8 mouse cellular contexts compared by ENCODE assay signal in genomic region chr10:88146187-88146586, GRCm38 (mm10). TPM values are rescaled to one million over a fixed set of nuclear protein-coding genes. Genes with fewer than 3 reads are reported as not detected.
DNase-seq lines count a peak whose midpoint lies in the region; ATAC-seq lines count a peak whose summit lies in the region.

No protein-coding gene starts in this region.

- H3K9me3 ChIP-seq in kidney, embryonic 15.5 days (replicated peaks): no peaks in the 10 kb centered on the region
- no peaks in the 10 kb centered on the region for H3K9me3 ChIP-seq in hindbrain, embryonic 15.5 days
- no peaks in the 10 kb centered on the region for H3K9me3 ChIP-seq in midbrain, embryonic 15.5 days

- peak overlapping the region; percentile 92 for H3K4me3 ChIP-seq in kidney, embryonic 15.5 days (replicated peaks)
- H3K4me3 ChIP-seq in hindbrain, embryonic 15.5 days: peak overlapping the region; percentile 86
- peak overlapping the region; percentile 83 for H3K4me3 ChIP-seq in midbrain, embryonic 15.5 days

- no peak overlapping the region for H3K27ac ChIP-seq in kidney, embryonic 15.5 days
- H3K27ac ChIP-seq in hindbrain, embryonic 15.5 days (replicated peaks): no peak overlapping the region
- H3K27ac ChIP-seq in midbrain, embryonic 15.5 days: no peak overlapping the region

- intact Hi-C loops in left cerebral cortex, postnatal 10 days (cut with DNase I): no loop called here

- no peak for DNase-seq in kidney, postnatal 10 days
- peak; percentile 23 for DNase-seq in c-Kit-positive CD71-positive TER-119-positive erythroid progenitor cells, embryonic 14.5 days (ENCODE audit: low spot score)
- no peak for DNase-seq in layer of hippocampus, postnatal 14 days (ENCODE audit: low spot score in 2 of 2)
- no peak for DNase-seq in left cerebral cortex, postnatal 10 days (ENCODE audit: extremely low spot score in 1 of 2, low spot score in 2 of 2)
- DNase-seq in gastrocnemius, postnatal 4 days (ENCODE audit: low spot score in 2 of 2): no peak

- WGBS in kidney, embryonic 15.5 days: 22% methylated on average over 7 of the region's 7 CpGs
- 21% methylated on average over 7 of the region's 7 CpGs for whole genome bisulfite sequencing in hindbrain, embryonic 15.5 days
- WGBS in midbrain, embryonic 15.5 days: 19% methylated on average over 7 of the region's 7 CpGs

- H3K27me3 ChIP-seq in kidney, embryonic 15.5 days: no peaks in the 10 kb centered on the region
- no peaks in the 10 kb centered on the region for H3K27me3 ChIP-seq in hindbrain, embryonic 15.5 days
- no peaks in the 10 kb centered on the region for H3K27me3 ChIP-seq in midbrain, embryonic 15.5 days (replicated peaks)

- peak overlapping the region; percentile 87 for H3K4me2 ChIP-seq in kidney, embryonic 15.5 days
- peak overlapping the region; percentile 73 for H3K4me2 ChIP-seq in hindbrain, embryonic 15.5 days
- H3K4me2 ChIP-seq in midbrain, embryonic 15.5 days: peak overlapping the region; percentile 82

- H3K9ac ChIP-seq in kidney, embryonic 15.5 days: peak overlapping the region; percentile 75
- H3K9ac ChIP-seq in hindbrain, embryonic 15.5 days: peak overlapping the region; percentile 74
- H3K9ac ChIP-seq in midbrain, embryonic 15.5 days: peak overlapping the region; percentile 68; the same call in 1 of the 2 replicates

- peaks cover 32% of the 10 kb centered on the region for H3K36me3 ChIP-seq in kidney, embryonic 15.5 days
- H3K36me3 ChIP-seq in hindbrain, embryonic 15.5 days: 0 out of 2 replicates have a peak, but pooled peaks cover 13% of the 10 kb centered on the region
- H3K36me3 ChIP-seq in midbrain, embryonic 15.5 days (replicated peaks): no peaks in the 10 kb centered on the region

- H3K4me1 ChIP-seq in kidney, embryonic 15.5 days: peaks cover 22% of the 10 kb centered on the region
- H3K4me1 ChIP-seq in hindbrain, embryonic 15.5 days (replicated peaks): peaks cover 13% of the 10 kb centered on the region
- peaks cover 14% of the 10 kb centered on the region for H3K4me1 ChIP-seq in midbrain, embryonic 15.5 days

- no peak for ATAC-seq in kidney, embryonic 15.5 days (replicated peaks; ENCODE audit: low FRiP score)
- ATAC-seq in hindbrain, embryonic 15.5 days (ENCODE audit: low FRiP score, low read depth): 0 out of 2 replicates have a peak, but pooled peaks have one; percentile 12
- peak; percentile 11 for ATAC-seq in midbrain, embryonic 15.5 days (replicated peaks)

RNA-seq across cellular contexts. Expression of gene Parpbp, which starts 0.6 kb away (rescaled TPM):
- 10.4 and 13.5 TPM in 2 replicates for polyA plus RNA-seq in kidney, embryonic 15.5 days (2015; fragmentation: Nextera tagmentation; extraction: Ambion mirVana)
- polyA plus RNA-seq in hindbrain, embryonic 15.5 days (2015; fragmentation: Nextera tagmentation; extraction: Ambion mirVana): 2.5 and 2.9 TPM in 2 replicates
- 1.8 and 2.3 TPM in 2 replicates for polyA plus RNA-seq in midbrain, embryonic 15.5 days (2015; fragmentation: Nextera tagmentation; extraction: Ambion mirVana)
- 1 to 10 TPM; 1.1 to 1.3 TPM for total RNA-seq in layer of hippocampus, postnatal 14 days (2021)
- 1 to 10 TPM; 2.8 to 2.9 TPM for total RNA-seq in left cerebral cortex, postnatal 10 days (2021)
- 1 to 10 TPM; 3.2 to 3.7 TPM for total RNA-seq in gastrocnemius, postnatal 4 days (2021)

RNA-seq across cellular contexts. Expression of gene Nup37, which starts 0.6 kb away (rescaled TPM):
- 81.3 and 82.0 TPM in 2 replicates for polyA plus RNA-seq in kidney, embryonic 15.5 days (2015; fragmentation: Nextera tagmentation; extraction: Ambion mirVana)
- polyA plus RNA-seq in hindbrain, embryonic 15.5 days (2015; fragmentation: Nextera tagmentation; extraction: Ambion mirVana): 25.2 and 28.2 TPM in 2 replicates
- polyA plus RNA-seq in midbrain, embryonic 15.5 days (2015; fragmentation: Nextera tagmentation; extraction: Ambion mirVana): 21.7 and 22.3 TPM in 2 replicates
- total RNA-seq in layer of hippocampus, postnatal 14 days (2021): 1 to 10 TPM; 6.9 TPM
- total RNA-seq in left cerebral cortex, postnatal 10 days (2021): 1 to 10 TPM; 7.3 to 7.4 TPM
- 10 to 100 TPM; 10.2 to 14.1 TPM for total RNA-seq in gastrocnemius, postnatal 4 days (2021)

RNA-seq across cellular contexts. Expression of gene Washc3, which starts 54.7 kb away (rescaled TPM):
- polyA plus RNA-seq in kidney, embryonic 15.5 days (2015; fragmentation: Nextera tagmentation; extraction: Ambion mirVana): 60.2 and 63.9 TPM in 2 replicates
- polyA plus RNA-seq in hindbrain, embryonic 15.5 days (2015; fragmentation: Nextera tagmentation; extraction: Ambion mirVana): 39.2 and 40.9 TPM in 2 replicates
- 39.0 and 40.2 TPM in 2 replicates for polyA plus RNA-seq in midbrain, embryonic 15.5 days (2015; fragmentation: Nextera tagmentation; extraction: Ambion mirVana)
- total RNA-seq in layer of hippocampus, postnatal 14 days (2021): 10 to 100 TPM; 23.4 to 27.4 TPM
- 10 to 100 TPM; 22.0 to 24.6 TPM for total RNA-seq in left cerebral cortex, postnatal 10 days (2021)
- 10 to 100 TPM; 44.9 to 48.7 TPM for total RNA-seq in gastrocnemius, postnatal 4 days (2021)

RNA-seq across cellular contexts. Expression of gene Pmch, which starts 55.3 kb away (rescaled TPM):
- polyA plus RNA-seq in kidney, embryonic 15.5 days (2015; fragmentation: Nextera tagmentation; extraction: Ambion mirVana): 0.31 and 0.53 TPM in 2 replicates
- 0.51 TPM in 1 of 2 replicates, not detected in the other for polyA plus RNA-seq in hindbrain, embryonic 15.5 days (2015; fragmentation: Nextera tagmentation; extraction: Ambion mirVana)
- polyA plus RNA-seq in midbrain, embryonic 15.5 days (2015; fragmentation: Nextera tagmentation; extraction: Ambion mirVana): 31.6 and 54.3 TPM in 2 replicates
- total RNA-seq in layer of hippocampus, postnatal 14 days (2021): not detected
- total RNA-seq in left cerebral cortex, postnatal 10 days (2021): not detected
- not detected for total RNA-seq in gastrocnemius, postnatal 4 days (2021)
